Mouse (Mus musculus) forebrain, embryonic 10.5 days (tissue): Measurements from ENCODE around the gene Morn3. TPM values are rescaled to one million over a fixed set of nuclear protein-coding genes. Genes with fewer than 3 reads are reported as not detected.

Experiments
- DNase-seq: peaks from one replicate; pipeline ENCODE4 v3.0.0-alpha.2; 2017; ENCODE audit warnings: low spot score; ENCODE audit errors: extremely low spot score
- H3K27ac ChIP-seq: fragments of 300-500 bp; sonication (generic); 2 replicates; pipeline ENCODE4 v1.5.1; 2016; ENCODE audit warnings: mild to moderate bottlenecking
- H3K27me3 ChIP-seq: fragments of 300-500 bp; sonication (generic); 2 replicates; pipeline ENCODE4 v1.6.1; 2016; ENCODE audit warnings: mild to moderate bottlenecking; ENCODE audit not compliant: poor library complexity, severe bottlenecking
- H3K36me3 ChIP-seq: fragments of 300-500 bp; sonication (generic); replicated peaks from 2 replicates; pipeline ENCODE4 v1.6.1; 2016; ENCODE audit warnings: mild to moderate bottlenecking, moderate library complexity
- H3K4me1 ChIP-seq: fragments of 300-500 bp; sonication (generic); 2 replicates; pipeline ENCODE4 v1.6.1; 2016
- H3K4me3 ChIP-seq: fragments of 300-500 bp; sonication (generic); 2 replicates; pipeline ENCODE4 v1.5.1; 2016; ENCODE audit warnings: mild to moderate bottlenecking, moderate library complexity
- H3K9me3 ChIP-seq: fragments of 300-500 bp; sonication (generic); 2 replicates; pipeline ENCODE4 v1.6.1; 2016; ENCODE audit warnings: mild to moderate bottlenecking, moderate library complexity
- WGBS: fragments of 180-500 bp; shearing (Covaris S2); methylation state at CpG from one replicate; pipeline ENCODE4 v1.1.7; 2016; 5-methylcytosine and 5-hydroxymethylcytosine counted together
- polyA plus RNA-seq: library from polyadenylated mRNA; unstranded; fragments of >200 nt; fragmentation: Nextera tagmentation; extraction: Ambion mirVana; gene quantifications from 2 replicates; pipeline ENCODE4 v1.2.1, GENCODE M21; 2016

Morn3 gene
- polyA plus RNA-seq, 1 experiment from 2014 or later = 0.26 TPM

DNA sequence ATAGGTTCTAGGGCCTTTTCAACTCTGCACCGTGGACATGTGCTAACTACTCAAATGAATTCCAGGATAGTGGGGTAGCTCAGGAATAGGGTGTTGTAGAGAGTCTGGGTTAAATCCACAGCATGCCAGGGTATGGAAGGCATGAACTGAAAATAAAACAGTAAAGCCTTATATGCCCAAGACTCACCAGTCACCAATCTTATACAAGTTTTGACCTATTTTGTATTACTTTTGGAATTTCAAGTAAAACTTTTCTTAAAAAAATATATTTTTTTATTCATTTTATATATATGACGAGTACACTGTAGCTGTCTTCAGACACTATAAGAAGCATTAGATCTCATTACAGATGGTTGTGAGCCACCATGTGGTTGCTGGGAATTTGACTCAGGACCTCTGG is 53.0 kb downstream of the Morn3 start:
- peak overlapping the region; percentile 85 for H3K27ac ChIP-seq
- 58% methylated on average over 2 of the region's 2 CpGs for WGBS
- peak overlapping the region; percentile 16; the same call in 1 of the 2 replicates for H3K4me3 ChIP-seq

GRCm38 (mm10) chr5:122991350-122992004 is 55.3 kb downstream of the Morn3 start:
- peaks cover 84% of the 10 kb centered on the region for H3K4me1 ChIP-seq
- no peak for DNase-seq
- H3K27me3 ChIP-seq = no peaks in the 10 kb centered on the region
- 28% methylated on average over 5 of the region's 5 CpGs for WGBS
- H3K9me3 ChIP-seq = no peaks in the 10 kb centered on the region
- peaks cover 4% of the 10 kb centered on the region for H3K36me3 ChIP-seq
- peak overlapping the region; percentile 96 for H3K27ac ChIP-seq
- H3K4me3 ChIP-seq = peak overlapping the region; percentile 68

More for the DNA sequence above, 53.0 kb downstream of the Morn3 start:
- Histone ChIP-seq H3K27me3 (no peaks in the 10 kb centered on the region), H3K9me3 (no peaks in the 10 kb centered on the region), H3K36me3 (peaks cover 20% of the 10 kb centered on the region), H3K4me1 (peaks cover 64% of the 10 kb centered on the region)
- DNase-seq = no peak

- peaks cover 2% of the 10 kb centered on the region for H3K36me3 ChIP-seq
- WGBS = 7% methylated on average over 16 of the region's 16 CpGs
- H3K4me3 ChIP-seq = peak overlapping the region; percentile 68
- no peaks in the 10 kb centered on the region for H3K9me3 ChIP-seq
- no peak for DNase-seq
- H3K27me3 ChIP-seq = no peaks in the 10 kb centered on the region
- peak overlapping the region; percentile 96 for H3K27ac ChIP-seq
- peaks cover 92% of the 10 kb centered on the region for H3K4me1 ChIP-seq
Measured at GRCm38 (mm10) chr5:122990411-122991160, 56.2 kb downstream of the Morn3 start.

DNA sequence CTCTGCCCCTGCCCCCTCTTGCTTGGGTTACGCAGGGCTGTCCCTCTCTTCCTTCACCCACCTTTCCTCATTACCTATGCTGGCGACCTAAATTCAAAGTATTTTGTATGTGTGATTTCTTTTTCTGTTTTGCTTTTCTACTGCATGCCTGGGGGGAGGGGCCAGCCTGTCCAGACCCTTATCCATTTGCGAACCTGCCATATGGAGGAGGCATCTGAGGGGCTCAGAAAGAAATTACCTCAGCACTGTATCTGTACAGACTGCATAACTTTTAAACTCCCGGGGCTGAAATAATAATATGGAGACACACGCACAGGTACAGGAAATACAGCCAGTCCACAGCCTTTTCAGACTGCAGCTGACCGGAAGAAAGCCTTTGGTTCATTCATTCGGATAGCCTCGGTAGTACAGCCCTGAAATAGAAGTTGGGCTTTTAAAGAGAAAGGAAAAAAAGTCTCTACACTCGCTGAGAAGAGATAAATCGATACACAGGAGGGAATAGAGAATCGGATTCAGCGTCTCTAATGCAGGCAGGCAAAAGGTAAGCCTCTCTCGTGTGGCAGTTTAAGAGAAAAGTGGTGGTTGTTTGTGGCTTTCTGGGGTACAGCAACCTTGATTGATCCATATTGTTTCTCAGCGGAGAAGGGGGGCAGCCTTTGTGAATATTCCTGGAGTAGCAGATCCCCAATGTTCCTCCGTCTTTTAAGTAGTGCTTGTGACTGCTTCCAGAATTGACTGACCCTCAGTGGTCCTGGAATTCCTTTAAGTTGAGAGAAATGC is 57.1 kb downstream of the Morn3 start, which contains the start of gene Kdm2b:
Kdm2b (minus strand) TSS at position 273 of the 780 bp plus-strand sequence.
- peaks cover 92% of the 10 kb centered on the region for H3K4me1 ChIP-seq
- H3K36me3 ChIP-seq = no peaks in the 10 kb centered on the region
- peak within 1 kb of the TSS; percentile 68 for H3K4me3 ChIP-seq
- H3K27me3 ChIP-seq = no peaks in the 10 kb centered on the region
- H3K27ac ChIP-seq = peak within 1 kb of the TSS; percentile 96
- WGBS = under 1% methylated on average over 15 of the region's 15 CpGs
- no peaks in the 10 kb centered on the region for H3K9me3 ChIP-seq
- no peak for DNase-seq

DNA sequence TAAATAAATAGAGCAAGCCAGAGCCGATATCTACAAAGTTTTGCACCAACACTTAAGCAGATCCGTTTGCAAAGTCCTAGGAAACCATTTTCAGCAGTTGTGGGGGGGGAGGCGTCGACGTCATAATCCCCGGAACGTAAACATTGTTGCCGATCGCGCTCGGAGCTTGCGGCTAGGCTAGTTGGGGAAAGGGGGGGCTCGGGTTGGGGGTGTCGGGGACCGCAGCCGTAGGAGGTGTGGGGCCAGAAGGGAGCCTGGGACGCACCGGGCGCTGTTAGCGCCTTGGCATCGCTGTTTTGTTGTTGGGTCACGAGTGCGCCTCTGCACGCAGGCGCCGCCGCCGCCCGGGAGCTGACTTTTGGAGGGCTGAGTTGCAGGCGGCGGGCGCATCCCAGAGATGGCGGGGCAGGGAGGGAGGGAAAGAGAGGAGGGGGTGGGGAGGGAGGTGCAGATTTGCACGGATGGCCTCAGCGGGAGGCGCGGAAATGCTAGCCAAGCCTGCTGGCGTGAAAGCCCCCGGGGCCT is 57.8 kb downstream of the Morn3 start:
- H3K36me3 ChIP-seq = peaks cover 6% of the 10 kb centered on the region
- H3K27me3 ChIP-seq = no peaks in the 10 kb centered on the region
- H3K9me3 ChIP-seq = no peaks in the 10 kb centered on the region
- WGBS = under 1% methylated on average over 37 of the region's 39 CpGs
- H3K4me3 ChIP-seq = peak overlapping the region; percentile 68
- DNase-seq = peak; percentile 79
- peak overlapping the region; percentile 96 for H3K27ac ChIP-seq
- peaks cover 88% of the 10 kb centered on the region for H3K4me1 ChIP-seq

DNA sequence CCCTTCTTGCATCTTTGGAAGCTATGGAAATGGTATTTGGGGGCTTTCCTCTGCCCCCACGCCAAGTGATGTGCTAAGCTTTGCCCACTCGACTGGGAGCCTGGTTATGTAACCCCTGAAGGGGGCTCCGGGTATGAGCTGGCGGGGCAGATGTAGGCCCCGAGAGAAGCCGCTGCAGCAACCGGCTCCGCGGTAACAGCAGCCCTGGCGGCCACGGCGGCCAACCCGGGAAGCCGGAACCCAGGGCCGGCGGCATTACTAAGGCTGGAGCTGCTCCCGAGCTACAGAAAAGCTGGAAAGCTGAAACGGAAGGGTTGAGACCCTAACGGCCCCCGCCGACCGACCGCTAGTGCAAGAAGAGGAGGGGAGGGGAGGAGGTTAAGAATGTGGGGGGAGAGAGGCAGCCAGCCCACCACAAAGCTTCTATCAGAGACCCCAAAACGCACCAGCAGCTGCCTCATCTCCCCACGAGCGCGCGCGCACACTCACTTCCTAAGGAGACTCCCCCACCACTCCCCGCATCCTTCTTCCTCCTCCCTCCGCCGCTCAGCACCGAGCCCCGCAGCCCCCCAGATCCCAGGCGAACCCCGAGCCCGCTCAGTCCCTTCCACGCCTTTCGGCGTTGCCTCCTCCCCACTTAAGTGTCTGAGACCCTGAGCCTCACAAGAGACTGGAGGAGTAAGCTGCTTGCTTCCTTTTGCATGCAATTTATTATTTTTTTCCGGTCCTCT is 58.6 kb downstream of the Morn3 start:
- H3K4me3 ChIP-seq = peak overlapping the region; percentile 68
- H3K27me3 ChIP-seq = no peaks in the 10 kb centered on the region
- DNase-seq = peak; percentile 67
- peaks cover 80% of the 10 kb centered on the region for H3K4me1 ChIP-seq
- H3K27ac ChIP-seq = peak overlapping the region; percentile 96
- WGBS = under 1% methylated on average over 41 of the region's 41 CpGs
- peaks cover 14% of the 10 kb centered on the region for H3K36me3 ChIP-seq
- H3K9me3 ChIP-seq = no peaks in the 10 kb centered on the region

DNA sequence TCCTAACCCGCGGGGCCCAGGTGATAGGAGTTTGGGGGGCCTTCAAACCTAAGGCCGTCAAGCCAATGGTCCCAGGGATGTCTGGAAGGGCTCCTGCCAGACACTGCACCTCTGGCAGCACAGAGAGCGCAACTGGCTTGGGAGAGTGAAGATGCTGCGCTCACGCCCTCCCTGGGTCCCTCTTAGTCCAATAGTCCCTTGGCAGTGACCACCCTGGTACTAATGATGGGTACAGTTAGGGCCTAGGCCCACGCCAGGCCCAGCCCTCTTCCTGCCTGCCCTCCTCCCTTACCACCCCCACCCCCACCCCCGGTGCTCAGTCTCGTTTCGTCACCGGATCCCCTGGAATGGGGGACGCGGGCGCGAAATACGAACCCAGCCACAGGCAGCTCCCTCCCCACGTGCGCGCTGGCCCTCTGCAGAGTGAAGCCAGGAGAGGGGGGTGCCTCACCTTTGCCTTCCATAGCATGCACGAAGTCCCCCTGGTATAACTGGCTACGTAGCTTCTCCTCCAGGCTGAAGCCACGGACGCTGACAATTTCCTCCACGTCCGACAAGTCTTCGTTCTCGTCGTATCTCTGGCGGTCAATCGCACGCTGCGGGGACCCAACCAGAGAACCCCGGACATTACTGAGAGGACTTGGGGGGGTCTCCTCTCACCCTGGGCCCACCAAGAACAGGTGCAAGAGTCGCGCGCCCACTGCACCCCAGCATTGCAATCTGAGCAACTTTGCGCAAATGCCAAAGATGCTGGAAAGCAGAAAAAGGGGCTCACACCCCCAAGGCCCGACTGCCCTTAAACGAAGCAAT is 59.4 kb downstream of the Morn3 start:
- no peaks in the 10 kb centered on the region for H3K9me3 ChIP-seq
- peaks cover 20% of the 10 kb centered on the region for H3K36me3 ChIP-seq
- H3K4me3 ChIP-seq = peak overlapping the region; percentile 68
- peak; percentile 50 for DNase-seq
- H3K27me3 ChIP-seq = no peaks in the 10 kb centered on the region
- H3K27ac ChIP-seq = peak overlapping the region; percentile 96
- peaks cover 76% of the 10 kb centered on the region for H3K4me1 ChIP-seq
- WGBS = under 1% methylated on average over 39 of the region's 39 CpGs

DNA sequence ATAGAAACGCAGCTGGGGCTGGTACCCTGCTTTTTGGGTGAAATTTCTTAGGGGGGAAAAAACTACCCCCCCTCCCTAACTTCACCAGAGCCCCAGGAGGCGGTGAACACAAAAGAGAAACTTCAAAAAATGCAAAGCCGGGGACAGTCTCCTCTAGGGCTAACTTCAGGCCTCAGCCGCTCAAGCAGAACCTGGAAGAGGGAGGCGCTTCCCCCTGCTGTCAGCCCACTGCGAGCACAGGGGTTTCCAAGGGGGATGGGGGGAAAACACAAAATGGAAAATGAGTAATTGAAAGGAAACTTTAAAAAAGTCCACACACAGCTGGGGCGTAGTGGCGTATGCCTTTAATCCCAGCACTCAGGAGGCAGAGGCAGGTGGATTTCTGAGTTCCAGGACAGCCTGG is 60.7 kb downstream of the Morn3 start:
- Histone ChIP-seq H3K36me3 (peaks cover 33% of the 10 kb centered on the region), H3K4me3 (peak overlapping the region; percentile 68), H3K27me3 (no peaks in the 10 kb centered on the region), H3K4me1 (peaks cover 62% of the 10 kb centered on the region), H3K27ac (peak overlapping the region; percentile 96), H3K9me3 (no peaks in the 10 kb centered on the region)
- 11% methylated on average over 8 of the region's 8 CpGs for WGBS
- no peak for DNase-seq

Other genes starting within 250 kb of the Morn3 start
- 510 and 525 TPM in 2 replicates for gene Anapc5, start 225.7 kb downstream of the Morn3 start, polyA plus RNA-seq
- 48.5 and 53.4 TPM in 2 replicates for gene Rnf34, start 197.0 kb downstream of the Morn3 start, polyA plus RNA-seq
- 83.3 and 83.4 TPM in 2 replicates for gene Kdm2b, start 57.2 kb downstream of the Morn3 start, polyA plus RNA-seq
- gene Orai1, start 31.9 kb downstream of the Morn3 start, polyA plus RNA-seq = 6.9 and 7.9 TPM in 2 replicates
- gene Tmem120b, start 21.4 kb upstream of the Morn3 start, polyA plus RNA-seq = 8.3 and 10.4 TPM in 2 replicates
- 1.2 and 1.5 TPM in 2 replicates for gene Rhof, start 85.7 kb upstream of the Morn3 start, polyA plus RNA-seq
- 7.6 and 8.1 TPM in 2 replicates for gene Setd1b, start 95.2 kb upstream of the Morn3 start, polyA plus RNA-seq
- gene Psmd9, start 122.4 kb upstream of the Morn3 start, polyA plus RNA-seq = 80.5 and 84.6 TPM in 2 replicates
- 0.31 TPM in 1 of 2 replicates, not detected in the other for gene Hpd, start 135.7 kb upstream of the Morn3 start, polyA plus RNA-seq
- gene Wdr66, start 205.1 kb upstream of the Morn3 start, polyA plus RNA-seq = 1.4 and 1.5 TPM in 2 replicates